Mouse (Mus musculus) gastrocnemius, postnatal 36 days (tissue): Measurements from ENCODE around the gene Npas3. TPM values are rescaled to one million over a fixed set of nuclear protein-coding genes. Genes with fewer than 3 reads are reported as not detected.

Experiments
- DNase-seq, 2 experiments: peaks; one replicate each; pipeline ENCODE4 v3.0.0; 2022
- intact Hi-C: fragments of 180-260 bp; cut with DNase I; formaldehyde crosslinking; loops from one replicate; pipeline ENCODE4 v1.15.1; 2025
- total RNA-seq, 2 experiments: library from RNA; stranded (reverse); gene quantifications; 2 replicates each; pipeline ENCODE4 v1.2.3; 2021

Npas3 gene
- total RNA-seq, 2 experiments from 2014 or later: 0.15 to 0.20 TPM

DNA sequence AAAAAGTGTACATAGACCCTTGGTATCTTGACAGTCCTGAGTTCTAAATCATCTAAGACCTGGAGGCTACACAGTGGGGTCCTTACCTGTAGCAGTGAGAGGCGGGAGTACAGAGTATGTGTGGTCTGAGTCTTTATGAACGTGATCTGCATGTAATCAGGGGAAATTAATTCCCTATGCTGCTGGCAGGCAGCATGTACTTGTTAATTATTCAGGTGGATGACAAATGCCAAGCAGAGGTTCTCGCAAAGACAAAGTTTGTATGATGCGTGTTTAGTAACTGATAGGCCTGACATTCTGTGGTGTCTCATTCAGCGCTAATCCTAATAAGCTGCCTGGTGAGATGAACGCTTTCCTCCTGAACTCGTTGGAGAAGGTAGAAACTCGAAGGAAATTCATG is 136.4 kb downstream of the Npas3 start:
- DNase-seq: no peak
- intact Hi-C loops: no loop called here

DNA sequence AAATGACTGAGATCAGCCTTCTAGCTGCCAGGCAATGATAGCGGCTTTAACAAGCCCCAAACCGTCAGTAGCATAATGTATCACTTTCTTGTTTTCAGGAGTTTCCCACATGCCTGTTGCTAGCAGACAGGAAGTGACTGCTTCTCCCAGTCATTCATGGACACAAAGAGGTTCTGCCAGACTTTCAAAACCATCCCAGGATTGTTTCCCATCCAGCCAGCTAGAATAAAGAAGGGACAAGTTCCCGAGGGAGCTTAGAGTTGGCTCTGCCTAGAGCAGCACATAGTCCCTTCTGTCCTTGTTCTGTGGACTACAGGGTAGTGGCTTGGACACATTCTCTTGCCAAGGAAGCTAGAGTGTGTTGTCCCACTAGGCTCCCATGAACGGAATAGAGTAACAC is 157.4 kb downstream of the Npas3 start:
- DNase-seq: no peak
- intact Hi-C loops: no loop called here

DNA sequence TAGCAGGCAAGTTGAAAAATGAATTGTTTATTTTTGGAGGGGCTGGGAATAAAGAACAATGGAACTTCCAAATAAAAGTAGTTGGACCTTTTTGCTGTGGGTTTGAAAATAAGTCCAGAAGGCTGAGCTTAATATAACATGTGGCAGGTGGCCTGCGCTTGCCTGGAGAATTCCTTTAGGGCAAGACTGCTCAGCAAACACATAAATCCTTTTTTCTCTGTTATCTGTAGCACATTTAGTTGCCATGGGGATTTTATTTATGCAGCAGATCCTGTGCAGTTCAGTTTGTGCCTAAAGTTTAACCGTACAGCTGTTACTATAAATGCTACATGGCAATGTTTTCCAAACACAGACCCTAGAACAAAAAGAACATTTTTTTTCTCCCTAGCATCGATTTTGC is 159.3 kb downstream of the Npas3 start:
- intact Hi-C loops: no loop called here
- no peak for DNase-seq

DNA sequence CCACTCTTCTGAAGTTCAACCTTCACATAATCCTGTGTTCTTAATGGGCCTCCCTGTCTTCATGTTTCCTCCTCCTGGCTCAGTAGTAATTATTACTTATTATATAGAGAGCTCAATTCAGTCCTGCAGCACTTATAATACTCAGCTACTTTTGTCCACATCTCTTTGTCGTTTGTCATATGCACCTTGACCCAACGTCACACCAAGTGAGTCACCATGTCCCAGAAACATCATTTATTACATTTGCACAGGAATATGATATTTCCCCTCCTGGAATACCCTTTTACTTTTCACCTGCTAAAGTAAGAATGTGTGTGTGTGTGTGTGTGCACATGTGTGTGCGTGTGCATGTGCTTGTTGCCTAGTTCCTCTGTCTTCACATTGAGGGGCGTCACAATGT is 161.2 kb downstream of the Npas3 start:
- intact Hi-C loops: no loop called here

DNA sequence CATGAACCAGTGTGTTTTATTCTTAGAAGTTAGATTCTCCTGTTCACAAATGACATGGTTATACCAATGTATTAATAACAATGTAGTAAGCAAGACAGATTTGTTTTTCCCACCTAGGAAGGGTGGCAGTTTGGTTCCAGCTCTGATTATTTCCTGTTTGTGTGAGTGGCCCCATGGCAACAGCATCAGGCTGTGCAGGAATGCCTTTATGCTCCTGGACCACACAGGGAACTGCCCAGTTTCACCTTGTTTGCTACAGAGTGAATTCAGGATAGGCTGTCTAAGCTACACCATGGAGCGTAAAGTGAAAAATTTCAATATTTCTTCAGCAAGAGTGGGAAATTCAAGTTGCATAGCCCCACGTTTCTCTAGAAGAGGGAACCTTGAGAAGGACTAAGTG is 162.2 kb downstream of the Npas3 start:
- no peak for DNase-seq
- intact Hi-C loops: no loop called here

More for the DNA sequence above, 161.2 kb downstream of the Npas3 start:
- DNase-seq: no peak

DNA sequence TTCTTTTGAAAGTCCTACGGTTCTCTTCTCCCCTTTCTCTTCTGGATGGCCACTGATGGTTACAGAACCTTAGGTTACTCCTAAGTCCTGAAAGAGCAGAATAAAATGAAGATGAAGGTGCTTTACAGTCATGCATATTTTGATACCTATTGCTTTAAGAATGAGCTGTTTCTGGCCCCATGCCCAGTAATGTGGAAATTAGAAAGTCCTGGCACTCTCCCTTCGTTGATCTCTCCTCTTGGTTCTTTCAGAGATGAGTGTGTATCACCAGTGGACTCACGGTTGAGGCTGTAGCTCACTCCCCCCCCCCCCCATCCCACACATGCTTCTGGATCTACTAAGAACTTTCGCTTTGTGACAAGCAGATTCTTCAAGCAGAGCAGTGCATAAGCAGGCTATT is 167.6 kb downstream of the Npas3 start:
- intact Hi-C loops: no loop called here
- no peak for DNase-seq

DNA sequence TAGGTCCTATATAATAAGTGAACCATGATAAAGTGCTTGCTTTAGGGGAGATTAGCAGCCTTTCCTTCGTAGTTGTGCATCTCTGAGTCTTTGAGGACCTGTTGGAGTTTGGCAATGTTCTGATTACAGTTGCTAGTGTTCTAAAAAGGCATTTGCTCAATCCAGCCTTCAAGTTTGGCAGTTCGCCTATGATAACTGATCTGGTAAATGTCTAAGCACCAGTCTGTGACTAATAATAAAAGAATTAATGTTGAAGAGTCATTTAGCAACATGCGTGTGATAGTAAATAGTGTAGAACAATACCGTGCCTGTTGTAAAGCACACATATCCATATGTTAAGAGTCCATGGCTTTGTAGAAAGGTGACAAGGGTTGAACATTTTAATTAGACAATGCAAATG is 173.2 kb downstream of the Npas3 start:
- no peak for DNase-seq

DNA sequence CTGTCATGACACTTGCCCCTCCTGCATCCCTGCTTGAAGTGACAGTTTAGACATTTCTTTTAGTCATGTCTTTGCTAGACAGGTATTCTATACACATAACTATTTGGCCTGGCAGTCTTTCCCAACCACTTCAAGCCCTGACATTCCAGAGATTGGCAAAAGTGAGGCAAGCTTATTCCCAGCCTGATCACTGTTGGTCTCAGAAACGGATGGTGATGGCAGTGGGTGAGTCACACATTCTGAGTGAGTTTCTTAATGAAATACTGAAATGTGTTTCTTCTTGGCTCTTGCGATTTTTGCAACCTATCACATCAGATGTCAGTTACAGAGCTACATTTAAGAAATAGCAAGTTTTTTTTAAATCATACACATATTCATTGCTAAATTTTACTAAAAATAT is 175.2 kb downstream of the Npas3 start:
- intact Hi-C loops: no loop called here
- DNase-seq: no peak

More for the DNA sequence above, 173.2 kb downstream of the Npas3 start:
- intact Hi-C loops: no loop called here

DNA sequence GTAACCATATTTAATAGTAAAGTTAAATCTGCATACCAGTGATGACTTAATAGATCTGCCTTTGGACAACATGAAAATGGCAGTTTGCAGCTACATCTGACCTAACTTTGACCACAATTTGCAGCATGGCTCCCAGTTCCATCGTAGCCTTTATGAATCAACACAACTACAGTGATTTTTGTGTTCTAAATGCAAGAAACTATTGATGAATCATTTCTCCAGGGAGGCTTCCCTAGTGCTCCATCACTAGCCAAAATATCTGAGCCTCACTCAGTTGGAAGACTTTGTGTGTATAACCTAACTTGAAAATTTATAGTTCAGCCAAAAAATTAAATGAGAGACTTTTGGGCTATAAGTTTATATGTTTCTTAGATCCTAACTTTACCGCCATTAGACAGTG is 177.5 kb downstream of the Npas3 start:
- intact Hi-C loops: loop anchor here (5.0 kb wide), 1 partner anchor 51 kb away; no protein-coding TSS in a partner anchor
- DNase-seq: no peak

DNA sequence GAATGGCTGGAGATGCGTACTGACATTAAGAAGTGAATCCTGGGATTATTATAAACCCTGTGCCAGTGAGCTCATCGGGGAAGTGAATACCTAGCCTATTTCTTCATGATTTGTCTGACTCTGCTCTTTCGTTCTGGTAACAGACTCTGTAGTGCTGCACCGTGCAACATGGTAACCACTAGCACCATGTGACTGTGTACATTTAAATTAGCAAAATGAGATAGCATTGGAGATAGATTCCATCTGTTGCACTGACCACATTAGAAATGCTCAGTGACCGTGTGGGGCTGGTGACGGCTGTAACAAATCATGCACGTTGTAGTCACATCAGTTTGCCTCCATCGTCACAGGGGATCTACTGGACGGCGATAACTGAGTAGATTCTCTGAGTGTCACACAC is 178.7 kb downstream of the Npas3 start:
- intact Hi-C loops: loop anchor here (5.0 kb wide), 1 partner anchor 50 kb away; no protein-coding TSS in a partner anchor
- no peak for DNase-seq

DNA sequence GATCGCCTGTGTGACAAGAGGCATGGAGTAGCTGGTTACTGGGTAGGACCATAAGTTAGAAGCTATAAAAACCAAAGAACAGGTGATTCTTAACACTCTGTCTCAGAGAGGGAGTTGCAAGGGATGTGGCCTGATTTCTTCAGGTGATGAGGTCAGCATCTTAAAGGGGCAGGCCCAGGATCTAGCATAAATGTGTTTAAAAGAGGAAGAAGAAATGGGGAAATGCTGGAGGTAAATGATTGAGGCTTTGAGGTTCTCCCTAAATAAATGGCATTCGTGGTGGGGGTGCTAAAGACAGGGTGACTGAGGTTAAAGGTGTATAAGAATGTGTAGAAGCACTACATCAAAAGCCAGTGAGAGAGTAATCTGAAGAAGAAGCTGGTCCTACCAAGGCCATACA is 193.6 kb downstream of the Npas3 start:
- intact Hi-C loops: no loop called here
- DNase-seq: no peak

DNA sequence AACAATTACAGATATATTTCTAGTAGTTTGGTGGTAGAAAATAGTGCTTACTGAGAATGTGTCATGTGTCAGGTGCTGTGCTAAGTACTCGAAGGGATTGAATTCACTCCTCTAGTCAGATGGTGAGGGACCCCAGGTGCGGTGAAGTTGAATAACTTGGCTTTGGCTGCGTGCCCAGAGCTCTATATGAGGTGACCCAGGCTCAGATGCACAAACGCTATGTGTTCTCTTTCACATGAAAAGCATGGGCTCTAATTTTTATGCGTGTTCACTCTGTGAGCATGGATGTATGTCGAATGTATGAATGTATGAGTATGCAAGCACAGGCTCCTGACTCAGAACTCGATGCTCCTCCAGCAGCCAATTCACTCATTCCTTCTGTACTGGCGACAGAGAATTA is 199.0 kb downstream of the Npas3 start:
- intact Hi-C loops: no loop called here

DNA sequence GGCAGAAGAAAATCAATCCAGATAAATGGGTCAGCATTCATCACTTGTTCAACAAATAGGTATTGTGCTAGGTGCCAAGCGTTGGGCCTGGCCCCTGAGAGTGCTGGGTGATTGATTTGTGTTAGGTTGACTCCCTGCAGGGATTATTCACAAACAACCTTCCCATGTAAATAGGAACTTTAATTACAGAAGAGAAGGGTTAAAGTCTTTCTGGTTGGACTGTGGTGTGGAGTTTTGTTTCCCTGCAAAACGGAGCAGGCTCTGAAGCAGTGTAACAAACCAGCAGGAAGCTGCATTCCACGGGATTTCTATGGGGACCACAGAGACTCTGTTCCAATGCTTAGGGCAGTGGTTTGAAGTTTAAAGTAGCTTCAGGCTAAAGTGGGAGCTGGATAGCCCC is 199.6 kb downstream of the Npas3 start:
- DNase-seq: no peak
- intact Hi-C loops: no loop called here

More for the DNA sequence above, 199.0 kb downstream of the Npas3 start:
- no peak for DNase-seq

DNA sequence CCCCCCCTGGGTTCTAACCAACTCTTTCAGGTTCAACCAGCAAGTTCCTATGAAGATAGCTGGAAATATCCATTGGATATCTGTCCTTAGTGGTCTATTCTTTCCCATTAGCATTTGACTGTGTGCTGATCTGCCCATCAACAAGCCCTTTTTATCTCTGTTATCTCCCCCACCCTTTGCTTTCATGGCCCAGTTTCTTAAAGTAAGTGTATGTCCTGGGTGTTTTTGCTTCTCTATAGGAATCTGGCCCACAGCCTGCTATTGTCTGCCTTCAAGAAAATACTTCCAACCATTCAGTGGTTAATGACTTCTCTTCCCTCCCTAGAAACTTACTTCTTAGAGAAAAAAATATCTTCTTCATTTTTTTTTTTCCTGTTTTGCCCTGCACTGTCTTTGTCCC is 219.1 kb downstream of the Npas3 start:
- intact Hi-C loops: no loop called here
- no peak for DNase-seq

DNA sequence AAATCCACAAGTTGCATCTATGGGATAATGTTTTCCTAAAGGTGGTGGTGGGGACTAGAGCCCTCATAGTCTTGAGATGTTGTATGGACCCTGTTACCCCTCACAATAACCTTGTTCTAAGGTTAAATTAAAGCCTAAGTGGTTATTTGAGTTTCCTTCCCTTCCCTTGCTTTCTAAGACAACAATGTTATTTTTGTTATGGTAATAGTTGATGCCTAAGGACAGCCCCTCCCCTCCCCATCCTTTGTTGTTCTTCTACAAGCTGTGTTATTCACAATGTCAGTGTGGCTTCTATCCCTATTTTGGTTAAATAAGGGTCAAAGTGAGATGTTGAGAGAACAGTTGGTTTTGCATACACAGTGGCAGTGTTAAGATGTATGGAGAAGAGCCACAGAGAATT is 226.0 kb downstream of the Npas3 start:
- intact Hi-C loops: no loop called here
- DNase-seq: no peak

DNA sequence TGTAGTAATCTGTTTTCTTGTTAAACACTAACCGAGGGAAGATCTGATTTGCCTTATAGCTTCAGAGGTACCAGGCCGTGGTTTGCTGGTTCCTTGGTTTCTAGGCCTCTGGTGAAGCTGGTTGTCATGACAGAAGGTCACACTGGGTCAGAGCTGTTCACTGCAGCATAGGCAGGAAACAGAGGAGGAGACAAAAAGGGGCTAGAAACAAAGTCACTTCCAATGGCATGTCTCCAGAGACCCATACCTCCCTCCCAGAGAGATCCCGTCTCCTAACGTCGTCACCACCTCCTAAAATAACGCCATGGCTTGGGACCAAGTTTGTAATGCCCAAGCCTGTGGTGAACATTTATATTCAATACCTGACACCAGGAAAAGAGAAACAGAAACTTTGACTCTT is 236.4 kb downstream of the Npas3 start:
- intact Hi-C loops: no loop called here
- DNase-seq: no peak

DNA sequence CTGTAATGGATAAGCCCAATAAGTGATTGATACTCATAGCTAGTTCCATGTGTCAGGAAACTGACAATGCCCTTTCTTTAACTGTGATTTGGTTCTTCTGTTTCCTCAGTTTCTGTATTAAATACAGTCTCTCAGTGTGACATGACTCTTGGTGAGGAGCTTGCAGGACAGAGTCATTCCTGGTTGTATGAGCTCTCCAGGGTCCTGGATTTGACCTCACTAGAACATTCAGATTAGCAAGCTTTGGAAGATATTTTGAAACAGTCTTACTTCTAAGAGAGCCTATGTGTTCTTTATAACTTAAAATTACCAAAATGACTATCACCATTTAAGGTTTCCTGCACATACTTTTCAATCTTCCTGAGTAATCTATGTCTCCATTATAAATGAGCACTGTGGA is 247.9 kb downstream of the Npas3 start:
- intact Hi-C loops: no loop called here
- DNase-seq: no peak

DNA sequence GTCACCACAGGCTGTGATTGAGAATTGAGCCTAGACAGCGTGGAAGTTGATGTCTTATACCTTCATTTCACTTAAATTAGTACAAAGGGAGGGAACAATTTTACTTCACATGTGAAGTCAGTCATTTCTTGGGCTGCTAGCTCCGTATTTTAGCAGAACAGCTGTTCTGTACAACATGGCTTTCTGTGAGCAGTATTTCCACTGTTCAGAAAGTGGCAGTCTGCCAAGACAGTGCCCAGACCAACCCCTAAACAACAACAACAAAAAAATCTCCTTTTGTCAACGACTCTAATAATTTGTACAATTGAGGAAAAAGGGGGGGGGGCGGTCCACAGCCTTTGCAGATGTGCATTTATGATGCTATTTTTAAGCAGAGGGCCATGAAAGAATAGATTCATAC is 266.4 kb downstream of the Npas3 start:
- intact Hi-C loops: no loop called here

DNA sequence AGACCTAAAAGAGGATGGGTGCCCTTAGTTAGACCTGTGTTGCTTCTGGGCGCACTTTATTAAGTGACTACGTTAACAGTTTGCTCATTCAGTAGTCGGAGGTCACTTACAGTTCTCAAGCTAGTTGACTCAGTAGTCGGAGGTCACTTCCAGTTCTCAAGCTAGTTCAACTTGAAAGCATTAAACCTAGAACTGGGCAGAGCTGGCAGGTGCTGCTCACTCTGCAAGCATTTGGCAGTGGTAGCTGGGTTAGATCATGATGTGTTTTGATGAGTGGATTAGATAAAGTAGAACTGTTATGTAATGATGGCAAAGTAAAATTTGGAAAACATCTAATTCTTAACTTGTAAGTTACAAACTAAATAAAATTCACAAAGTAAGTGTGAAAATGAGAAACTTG is 271.1 kb downstream of the Npas3 start:
- intact Hi-C loops: no loop called here
- DNase-seq: peak in 1 of 2 experiments; percentile 11

More for the DNA sequence above, 266.4 kb downstream of the Npas3 start:
- no peak for DNase-seq

DNA sequence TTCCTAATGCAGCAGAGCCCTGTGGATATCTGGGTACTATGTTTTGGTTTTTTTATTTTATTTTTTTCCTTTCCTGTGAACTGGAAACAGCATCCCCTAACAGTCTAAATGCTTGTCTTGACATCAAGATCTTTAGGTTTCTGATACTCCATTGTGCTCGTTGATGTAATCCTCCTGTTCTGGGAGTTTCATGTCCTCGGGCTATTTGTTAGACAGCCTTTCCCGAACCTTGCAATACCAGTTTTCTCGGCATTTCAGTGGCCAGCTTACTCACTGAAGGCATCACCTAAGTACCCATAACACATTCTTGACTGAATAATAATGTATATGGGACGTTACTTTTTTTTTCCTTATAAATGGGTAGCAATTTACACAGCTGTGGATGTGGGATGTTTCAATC is 274.2 kb downstream of the Npas3 start:
- DNase-seq: no peak
- intact Hi-C loops: no loop called here

DNA sequence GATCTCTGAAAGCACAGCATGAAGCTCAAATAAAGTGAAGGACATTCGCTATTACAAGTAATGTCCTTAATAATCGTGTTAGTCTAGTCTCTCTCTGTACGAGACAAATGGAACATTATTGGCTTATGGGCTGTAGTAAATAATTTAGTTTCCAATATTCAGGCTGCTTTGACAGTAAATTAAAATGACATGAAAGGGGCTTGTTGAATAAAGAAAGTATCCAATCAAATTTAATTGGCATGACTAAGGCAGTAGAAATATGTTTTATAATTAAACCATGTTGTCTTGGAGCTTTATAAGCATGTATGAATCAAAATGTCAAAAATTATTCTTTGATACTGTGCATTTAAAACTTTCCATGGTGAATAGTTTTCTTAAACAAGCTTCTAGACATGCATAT is 278.6 kb downstream of the Npas3 start:
- intact Hi-C loops: no loop called here
- no peak for DNase-seq

DNA sequence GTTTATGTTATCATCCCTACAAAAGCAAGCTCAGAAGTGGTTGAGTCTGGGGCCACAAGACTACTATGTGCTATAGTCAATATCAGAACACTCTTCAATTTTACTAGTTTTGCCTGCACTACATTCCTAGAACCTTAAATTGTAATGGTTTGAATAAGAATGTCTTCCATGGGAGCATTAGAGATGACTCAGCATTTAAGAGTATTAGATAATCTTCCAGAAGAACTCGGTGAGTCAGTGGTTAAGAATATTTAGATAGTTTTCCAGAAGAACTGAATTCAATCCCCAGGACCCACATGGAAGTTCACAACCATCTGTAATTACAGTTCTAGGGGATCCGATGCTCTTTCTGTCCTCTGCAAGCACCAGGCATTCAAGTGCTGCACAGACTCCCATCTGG is 280.9 kb downstream of the Npas3 start:
- intact Hi-C loops: no loop called here
- DNase-seq: no peak

DNA sequence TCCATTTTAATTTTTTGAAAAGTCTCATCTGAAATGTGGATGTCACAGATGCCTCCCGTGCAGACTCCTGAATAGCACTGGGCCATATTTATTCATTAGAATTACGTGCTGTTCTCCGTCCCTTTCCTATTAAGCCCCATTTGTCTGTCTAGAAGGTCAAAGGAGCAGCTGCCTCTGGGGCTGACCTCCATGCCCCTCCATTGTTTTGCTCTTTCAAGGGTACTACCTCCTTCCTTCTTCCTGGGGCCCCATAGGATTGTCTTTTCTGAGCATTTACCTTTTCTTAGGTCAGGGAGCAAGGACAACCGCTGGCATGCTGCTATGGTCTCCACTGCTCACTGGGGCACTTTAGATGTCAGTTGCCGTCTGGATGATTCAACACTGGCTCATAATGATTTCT is 288.3 kb downstream of the Npas3 start:
- no peak for DNase-seq
- intact Hi-C loops: no loop called here

DNA sequence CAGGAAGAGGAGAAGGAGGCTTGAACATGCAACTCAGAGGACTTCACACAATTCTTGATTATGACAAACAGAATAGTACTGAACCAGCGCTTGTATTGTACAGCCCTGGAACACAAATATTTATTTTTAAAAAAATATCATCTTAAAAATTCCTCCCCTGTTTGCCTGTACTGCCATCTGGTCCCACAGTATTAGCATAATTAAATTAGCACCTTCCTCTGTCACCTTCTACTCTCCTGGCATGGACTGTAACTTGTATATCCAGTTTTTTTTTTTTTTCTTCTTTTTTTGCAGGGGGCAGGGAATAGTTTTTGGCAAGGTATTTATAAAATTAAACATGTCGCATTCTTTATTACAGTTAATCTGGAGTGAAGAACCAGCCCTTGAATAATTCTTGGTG is 307.9 kb downstream of the Npas3 start:
- intact Hi-C loops: no loop called here
- no peak for DNase-seq
